Mouse (Mus musculus) G1E (cell line): ENCODE results near the gene Odf2l. TPM values are rescaled to one million over a fixed set of nuclear protein-coding genes. Genes with fewer than 3 reads are reported as not detected.

Experiments
- ATAC-seq: 2 replicates; pipeline ENCODE4 v1.8.0; 2016; ENCODE audit warnings: mild to moderate bottlenecking; ENCODE audit not compliant: insufficient number of reproducible peaks, poor library complexity, low FRiP score, severe bottlenecking; ENCODE audit errors: extremely low read depth
- DNase-seq: peaks from one replicate; pipeline ENCODE4 v3.0.0; 2012; ENCODE audit warnings: low spot score
- H3K27me3 ChIP-seq: 2 replicates; pipeline ENCODE4 v1.6.1; 2012; ENCODE audit warnings: mild to moderate bottlenecking, low read length, inconsistent platforms; ENCODE audit not compliant: insufficient read depth
- H3K36me3 ChIP-seq: replicated peaks from 2 replicates; pipeline ENCODE3; 2012; ENCODE audit warnings: mild to moderate bottlenecking, inconsistent platforms
- H3K4me1 ChIP-seq: 2 replicates; pipeline ENCODE4 v1.6.1; 2012; ENCODE audit warnings: low read depth, low read length, inconsistent platforms, mixed read lengths; ENCODE audit not compliant: insufficient read depth
- H3K4me3 ChIP-seq: 2 replicates; pipeline ENCODE4 v1.5.1; 2012; ENCODE audit warnings: low read depth, mild to moderate bottlenecking, inconsistent platforms, low read length, moderate library complexity, mixed read lengths
- H3K9me3 ChIP-seq: replicated peaks from 2 replicates; pipeline ENCODE4 v1.6.1; 2012; ENCODE audit warnings: inconsistent platforms
- CTCF ChIP-seq: IDR thresholded peaks from 2 replicates; pipeline ENCODE4 v1.5.1; 2012; ENCODE audit warnings: low read depth, low read length, inconsistent platforms, mixed read lengths
- GATA1 ChIP-seq: IDR thresholded peaks from 2 replicates; pipeline ENCODE4 v1.6.1; 2012; ENCODE audit warnings: borderline replicate concordance, low read length, inconsistent platforms, mixed read lengths
- GATA2 ChIP-seq: IDR thresholded peaks from 2 replicates; pipeline ENCODE4 v1.6.1; 2012; ENCODE audit warnings: low read depth, low read length, inconsistent platforms, borderline replicate concordance
- POLR2AphosphoS5 ChIP-seq: IDR thresholded peaks from 2 replicates; pipeline ENCODE4 v1.6.1; 2012; ENCODE audit warnings: low read depth, low read length, inconsistent platforms; ENCODE audit not compliant: insufficient replicate concordance
- TAL1 ChIP-seq: conservative IDR thresholded peaks from 2 replicates; pipeline ENCODE4 v1.6.1; 2012; ENCODE audit warnings: low read depth, low read length, inconsistent platforms, mixed read lengths
- polyA plus RNA-seq: library from polyadenylated mRNA; stranded (reverse); fragments of >175 nt; gene quantifications from 2 replicates; pipeline ENCODE4 v1.2.3, GENCODE M21; 2012
- total RNA-seq, 2 experiments: library from RNA; stranded (forward) in 1 of 2; stranded (reverse) in 1 of 2; fragments of 200-1000 nt in 1 of 2; fragments of >200 nt in 1 of 2; fragmentation: Nextera tagmentation in 1 of 2; gene quantifications; 2 replicates each; pipeline ENCODE4 v1.2.3; 2014 to 2017

Gene Odf2l
- total and polyA plus RNA-seq, 3 experiments: 4.2 to 103 (median 43.0) TPM

GRCm38 (mm10) chr3:145168844-145169696 lies 50.7 kb downstream of the Odf2l start:
- Histone ChIP-seq H3K36me3 (no peaks in the 10 kb centered on the region), H3K4me1 (no peaks in the 10 kb centered on the region), H3K4me3 (no peak overlapping the region), H3K9me3 (no peaks in the 10 kb centered on the region), H3K27me3 (no peaks in the 10 kb centered on the region)
- TF ChIP-seq GATA1 (no peak), CTCF (no peak), GATA2 (no peak), TAL1 (no peak), POLR2AphosphoS5 (no peak)
- no peak for ATAC-seq
- DNase-seq: no peak

GRCm38 (mm10) chr3:145170028-145170427 lies 51.6 kb downstream of the Odf2l start:
- Histone ChIP-seq H3K9me3 (no peaks in the 10 kb centered on the region), H3K27me3 (no peaks in the 10 kb centered on the region; the same call in 1 of the 2 replicates), H3K36me3 (no peaks in the 10 kb centered on the region), H3K4me3 (no peak overlapping the region), H3K4me1 (no peaks in the 10 kb centered on the region)
- no peak for ATAC-seq
- no peak for DNase-seq
- no peak for TF ChIP-seq GATA2
- TF ChIP-seq POLR2AphosphoS5: no peak
- TF ChIP-seq TAL1: no peak
- TF ChIP-seq GATA1: no peak
- no peak for TF ChIP-seq CTCF

- TF ChIP-seq GATA1: no peak
- TF ChIP-seq POLR2AphosphoS5: no peak
- no peak for TF ChIP-seq GATA2
- TF ChIP-seq CTCF: no peak
- no peak for TF ChIP-seq TAL1
- H3K27me3 ChIP-seq: no peaks in the 10 kb centered on the region; the same call in 1 of the 2 replicates
- no peak for ATAC-seq
- no peaks in the 10 kb centered on the region for H3K9me3 ChIP-seq
- H3K4me1 ChIP-seq: no peaks in the 10 kb centered on the region
- no peaks in the 10 kb centered on the region for H3K36me3 ChIP-seq
- no peak overlapping the region for H3K4me3 ChIP-seq
- no peak for DNase-seq
These were observed 52.4 kb downstream of the Odf2l start for GRCm38 (mm10) chr3:145170604-145171389.

DNA sequence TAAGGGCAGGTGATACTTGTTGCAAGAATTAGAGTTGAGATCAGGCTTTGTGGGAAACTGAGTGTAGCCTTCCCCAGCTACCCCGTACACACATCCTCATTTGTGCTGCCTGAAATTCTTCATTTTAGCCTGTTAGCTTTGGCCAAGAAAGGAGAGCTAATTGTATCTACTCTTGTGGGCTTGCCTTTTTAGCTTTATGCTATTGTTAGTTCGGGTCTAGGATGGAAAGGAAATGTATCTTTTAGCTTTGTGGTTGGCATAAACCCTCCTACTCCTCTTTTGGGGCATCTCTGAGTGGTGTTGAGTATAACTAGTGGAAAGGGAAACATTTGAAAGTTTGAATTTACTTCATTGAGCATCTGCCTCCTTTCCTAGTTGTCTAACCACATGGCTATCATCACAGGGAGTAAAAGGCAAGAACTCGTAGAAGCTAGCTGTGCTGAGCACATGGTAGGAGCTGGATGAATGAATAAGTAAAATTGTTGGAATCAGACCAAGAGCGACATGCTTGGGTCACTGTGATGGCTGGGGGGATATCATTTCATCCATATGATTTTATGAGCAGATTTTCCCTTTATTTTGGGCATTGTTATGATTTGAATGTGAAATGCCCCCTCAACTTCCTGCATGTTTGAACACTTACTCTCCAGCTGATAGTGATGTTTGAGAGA lies 53.1 kb downstream of the Odf2l start:
- Histone ChIP-seq H3K27me3 (no peaks in the 10 kb centered on the region; the same call in 1 of the 2 replicates), H3K4me1 (no peaks in the 10 kb centered on the region), H3K9me3 (no peaks in the 10 kb centered on the region), H3K4me3 (no peak overlapping the region), H3K36me3 (no peaks in the 10 kb centered on the region)
- ATAC-seq (no peak), DNase-seq (no peak)
- TF ChIP-seq TAL1 (no peak), CTCF (no peak), GATA2 (no peak), GATA1 (no peak), POLR2AphosphoS5 (no peak)

DNA sequence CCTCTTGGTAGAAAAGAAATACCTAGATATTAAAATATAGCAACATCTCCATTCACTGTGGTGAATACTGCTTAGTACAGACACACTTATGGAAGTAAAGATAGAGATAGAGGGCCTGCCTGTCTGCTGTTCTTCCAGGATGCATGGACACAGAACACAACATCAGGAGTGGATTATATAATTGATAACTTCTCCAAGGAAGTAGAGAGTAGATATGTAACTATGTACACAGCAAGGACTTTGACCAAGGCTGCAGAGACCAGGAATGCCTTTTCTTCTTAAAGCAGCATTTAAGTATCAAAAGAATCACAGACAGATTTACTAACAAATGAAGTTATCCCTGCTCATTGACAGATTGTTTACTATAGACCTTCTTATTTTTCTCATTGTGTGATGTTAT lies 66.3 kb downstream of the Odf2l start:
- DNase-seq (no peak), ATAC-seq (no peak)
- TF ChIP-seq GATA2 (no peak), TAL1 (no peak), GATA1 (no peak), CTCF (no peak), POLR2AphosphoS5 (no peak)

GRCm38 (mm10) chr3:145191972-145192371 lies 73.6 kb downstream of the Odf2l start:
- no peak for DNase-seq
- Histone ChIP-seq H3K4me1 (no peaks in the 10 kb centered on the region), H3K36me3 (no peaks in the 10 kb centered on the region), H3K27me3 (no peaks in the 10 kb centered on the region; the same call in 1 of the 2 replicates), H3K9me3 (no peaks in the 10 kb centered on the region), H3K4me3 (no peak overlapping the region)
- TF ChIP-seq POLR2AphosphoS5 (no peak), TAL1 (no peak), GATA1 (no peak), GATA2 (no peak), CTCF (no peak)
- ATAC-seq: no peak

More for the DNA sequence above, 66.3 kb downstream of the Odf2l start:
- Histone ChIP-seq H3K27me3 (no peaks in the 10 kb centered on the region), H3K4me3 (no peak overlapping the region), H3K36me3 (no peaks in the 10 kb centered on the region), H3K9me3 (no peaks in the 10 kb centered on the region), H3K4me1 (no peaks in the 10 kb centered on the region)
